Mouse (Mus musculus): ENCODE results near the gene Fat1. TPM values are rescaled to one million over a fixed set of nuclear protein-coding genes. Genes with fewer than 3 reads are reported as not detected.
"Not testable (repeated sequence)": the region's sequence is repeated elsewhere in the genome, so short reads cannot be mapped to it uniquely, and the experiment has no call there.

Gene Fat1
- polyA plus RNA-seq, 1 experiment from 2014 or later = 2.3 TPM

GRCm38 (mm10) chr8:45062982-45063924, 128.0 kb downstream of the Fat1 start:
- DNase-seq (ENCODE audit: low spot score) = no peak

GRCm38 (mm10) chr8:45064197-45064869, 129.1 kb downstream of the Fat1 start:
- no peak for DNase-seq (ENCODE audit: low spot score)

GRCm38 (mm10) chr8:45065391-45065790, 130.1 kb downstream of the Fat1 start:
- DNase-seq (ENCODE audit: low spot score) = not testable (repeated sequence)

GRCm38 (mm10) chr8:45068759-45069386, 133.6 kb downstream of the Fat1 start, which contains the start of gene Mtnr1a:
Mtnr1a (plus strand) TSS chr8:45069137.
- DNase-seq (ENCODE audit: low spot score) = peak; percentile 5

- DNase-seq (ENCODE audit: low spot score) = no peak
Observed at GRCm38 (mm10) chr8:45070949-45071348, 135.7 kb downstream of the Fat1 start.

- no peak for DNase-seq (ENCODE audit: low spot score)
Observed at GRCm38 (mm10) chr8:45080850-45081249, 145.6 kb downstream of the Fat1 start.

- no peak for DNase-seq (ENCODE audit: low spot score)
Observed at GRCm38 (mm10) chr8:45093599-45093998, 158.4 kb downstream of the Fat1 start.

Other genes starting within 250 kb of the Fat1 start
- 0.13 TPM in 1 of 2 replicates, not detected in the other for gene Mtnr1a, start 133.7 kb downstream of the Fat1 start, polyA plus RNA-seq (2015; fragmentation: Nextera tagmentation; extraction: Ambion mirVana)

Data from thymus, postnatal 0 days (tissue).